Mouse (Mus musculus): ENCODE measurements around the gene Tubgcp6. TPM values are rescaled to one million over a fixed set of nuclear protein-coding genes. Genes with fewer than 3 reads are reported as not detected.
A peak's percentile ranks its signal among the peaks of the same experiment; 100 is the strongest.

The Tubgcp6 gene
- polyA plus RNA-seq, 1 experiment from 2014 or later: 9.3 TPM

DNA sequence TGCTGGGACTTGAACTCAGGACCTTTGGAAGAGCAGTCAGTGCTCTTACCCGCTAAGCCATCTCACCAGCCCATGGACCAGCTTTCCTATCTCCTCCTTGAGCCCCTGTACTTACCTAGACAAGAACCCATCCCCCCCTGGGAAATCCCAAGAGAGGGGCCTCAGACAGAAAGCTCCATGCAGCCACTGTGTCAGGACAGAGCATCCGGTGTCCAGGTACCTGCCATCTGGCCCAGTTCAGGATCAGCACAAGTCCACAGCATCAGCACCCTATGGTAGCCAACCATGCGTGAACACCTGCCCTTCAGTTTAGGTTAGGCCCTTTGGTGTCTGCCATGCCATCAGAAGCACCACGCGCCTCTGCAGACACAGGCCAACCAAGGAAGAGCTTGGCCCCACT is 58.0 kb downstream of the Tubgcp6 start:
- ATAC-seq: no peak
- WGBS: 90% methylated on average over 5 of the region's 5 CpGs
- peaks cover 37% of the 10 kb centered on the region for H3K27me3 ChIP-seq (replicated peaks; ENCODE audit: control insufficient read depth, insufficient read depth, low read length)
- H3K4me3 ChIP-seq (ENCODE audit: low read length): no peak overlapping the region
- H3K9ac ChIP-seq (ENCODE audit: low read depth, low read length): no peak overlapping the region
- H3K4me1 ChIP-seq (ENCODE audit: control insufficient read depth, insufficient read depth, low read length): peaks cover 14% of the 10 kb centered on the region; the same call in 1 of the 2 replicates
- H3K4me2 ChIP-seq (ENCODE audit: low read depth, low read length): no peak overlapping the region
- no peaks in the 10 kb centered on the region for H3K36me3 ChIP-seq (ENCODE audit: control insufficient read depth, insufficient read depth, low read length)
- H3K27ac ChIP-seq (ENCODE audit: low read length): no peak overlapping the region
- H3K9me3 ChIP-seq (ENCODE audit: control insufficient read depth, low read length): no peaks in the 10 kb centered on the region

DNA sequence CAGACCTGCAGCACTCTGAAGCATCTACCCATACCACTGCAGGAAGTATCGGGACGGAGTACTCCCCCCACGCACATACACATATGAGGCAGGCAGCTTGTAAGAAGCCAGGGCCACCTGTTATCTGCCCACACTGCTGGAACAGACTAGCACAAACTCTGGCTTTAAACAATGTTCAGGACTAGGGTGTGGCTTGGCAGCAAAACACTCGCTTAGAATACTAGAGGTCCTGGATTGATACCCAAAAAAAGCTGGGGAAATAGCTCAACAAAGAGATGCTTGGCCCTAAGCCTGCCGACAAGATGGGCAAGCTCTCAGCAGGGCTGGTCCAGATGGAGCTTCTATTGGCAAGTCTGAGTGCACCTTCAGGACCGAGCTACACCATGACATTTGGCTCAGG is 59.4 kb downstream of the Tubgcp6 start:
- H3K4me2 ChIP-seq (ENCODE audit: low read depth, low read length): no peak overlapping the region
- no peak for ATAC-seq
- no peaks in the 10 kb centered on the region for H3K9me3 ChIP-seq (ENCODE audit: control insufficient read depth, low read length)
- WGBS: 68% methylated on average over 6 of the region's 6 CpGs
- peaks cover 44% of the 10 kb centered on the region for H3K27me3 ChIP-seq (replicated peaks; ENCODE audit: control insufficient read depth, insufficient read depth, low read length)
- no peak overlapping the region for H3K4me3 ChIP-seq (ENCODE audit: low read length)
- no peak overlapping the region for H3K9ac ChIP-seq (ENCODE audit: low read depth, low read length)
- H3K27ac ChIP-seq (ENCODE audit: low read length): no peak overlapping the region
- H3K36me3 ChIP-seq (ENCODE audit: control insufficient read depth, insufficient read depth, low read length): no peaks in the 10 kb centered on the region
- H3K4me1 ChIP-seq (ENCODE audit: control insufficient read depth, insufficient read depth, low read length): peaks cover 14% of the 10 kb centered on the region; the same call in 1 of the 2 replicates

DNA sequence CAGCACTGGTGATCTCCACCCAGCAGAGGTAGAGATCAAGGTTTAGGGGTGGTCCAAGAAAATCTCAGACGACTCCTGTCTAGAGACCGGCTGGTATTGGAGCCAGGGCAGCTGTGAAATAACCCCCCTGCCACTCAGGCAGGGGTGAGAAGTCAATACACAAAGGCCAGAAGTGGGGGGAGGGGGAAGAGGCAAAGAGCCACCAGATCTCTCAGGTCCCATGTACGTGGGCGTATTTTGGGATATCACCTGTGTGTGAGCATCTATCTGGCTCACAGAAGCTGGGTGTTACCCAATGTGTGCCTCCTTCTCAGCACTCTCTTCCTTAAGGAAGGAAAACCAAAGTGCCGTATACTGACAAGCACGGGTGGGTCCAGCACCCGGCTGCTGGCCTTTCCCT is 59.9 kb downstream of the Tubgcp6 start:
- 75% methylated on average over 7 of the region's 7 CpGs for WGBS
- peaks cover 46% of the 10 kb centered on the region for H3K27me3 ChIP-seq (replicated peaks; ENCODE audit: control insufficient read depth, insufficient read depth, low read length)
- no peak overlapping the region for H3K9ac ChIP-seq (ENCODE audit: low read depth, low read length)
- ATAC-seq: no peak
- no peaks in the 10 kb centered on the region for H3K9me3 ChIP-seq (ENCODE audit: control insufficient read depth, low read length)
- H3K4me1 ChIP-seq (ENCODE audit: control insufficient read depth, insufficient read depth, low read length): peaks cover 10% of the 10 kb centered on the region; the same call in 1 of the 2 replicates
- no peak overlapping the region for H3K4me2 ChIP-seq (ENCODE audit: low read depth, low read length)
- H3K4me3 ChIP-seq (ENCODE audit: low read length): no peak overlapping the region
- no peaks in the 10 kb centered on the region for H3K36me3 ChIP-seq (ENCODE audit: control insufficient read depth, insufficient read depth, low read length)
- no peak overlapping the region for H3K27ac ChIP-seq (ENCODE audit: low read length)

DNA sequence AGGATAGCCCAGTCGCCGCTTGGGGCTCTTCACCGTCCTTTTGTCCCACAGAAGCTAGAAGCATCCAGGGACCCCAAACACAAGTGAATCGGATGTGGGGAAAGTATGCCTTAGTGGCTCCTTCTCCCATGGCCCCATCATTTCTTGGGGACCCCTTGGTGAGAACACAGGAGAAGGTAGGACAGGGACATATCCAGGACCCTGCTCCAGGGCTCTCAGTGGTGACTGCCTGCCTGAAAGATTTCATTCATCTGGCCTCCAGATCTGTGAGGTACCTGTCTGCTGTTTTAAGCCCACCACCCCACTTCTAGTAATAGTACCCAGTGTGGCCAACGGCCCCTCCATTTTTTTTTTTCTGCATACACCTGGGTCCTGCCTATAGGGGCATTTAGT is 60.4 kb downstream of the Tubgcp6 start:
- Histone ChIP-seq H3K4me3 (ENCODE audit: low read length) (no peak overlapping the region), H3K4me2 (ENCODE audit: low read depth, low read length) (no peak overlapping the region), H3K4me1 (ENCODE audit: control insufficient read depth, insufficient read depth, low read length) (peaks cover 7% of the 10 kb centered on the region; the same call in 1 of the 2 replicates), H3K9me3 (ENCODE audit: control insufficient read depth, low read length) (no peaks in the 10 kb centered on the region), H3K9ac (ENCODE audit: low read depth, low read length) (no peak overlapping the region), H3K27ac (ENCODE audit: low read length) (no peak overlapping the region), H3K27me3 (replicated peaks; ENCODE audit: control insufficient read depth, insufficient read depth, low read length) (peaks cover 46% of the 10 kb centered on the region), H3K36me3 (ENCODE audit: control insufficient read depth, insufficient read depth, low read length) (no peaks in the 10 kb centered on the region)
- 86% methylated on average over 5 of the region's 5 CpGs for WGBS
- no peak for ATAC-seq

DNA sequence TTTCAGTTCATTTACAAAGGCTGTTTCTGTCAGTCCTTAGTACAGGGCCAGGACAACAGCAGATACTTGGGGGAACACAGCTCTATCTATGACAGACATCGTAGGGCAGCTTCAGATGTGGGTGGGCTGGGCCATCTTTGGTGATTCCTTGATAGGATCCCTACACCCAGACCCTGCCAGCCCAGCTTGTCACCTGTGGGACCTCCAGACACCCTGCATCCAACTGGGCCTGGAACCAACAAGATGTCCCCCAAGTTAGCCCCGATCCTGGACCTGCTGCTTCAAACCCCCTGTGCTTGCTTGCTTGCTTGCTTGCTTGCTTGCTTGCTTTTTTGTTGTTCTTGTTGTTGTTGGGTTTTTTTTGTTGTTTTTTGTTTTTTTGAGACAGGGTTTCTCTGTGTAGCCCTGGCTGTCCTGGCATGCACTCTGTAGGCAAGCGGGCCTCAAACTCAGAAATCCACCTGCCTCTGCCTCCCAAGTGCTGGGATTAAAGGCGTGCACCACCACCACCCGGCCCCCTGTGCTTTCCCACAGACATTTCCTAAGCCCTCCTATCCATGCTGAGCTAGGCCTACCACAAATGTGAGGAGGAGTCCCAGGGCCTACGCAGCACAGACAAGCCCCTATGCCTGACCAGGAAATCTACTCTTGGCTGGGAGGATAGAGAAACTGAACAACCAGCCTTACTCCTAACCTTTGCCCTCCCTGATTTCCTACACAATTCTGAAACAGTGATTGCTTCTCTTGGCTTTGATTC is 61.0 kb downstream of the Tubgcp6 start:
- Histone ChIP-seq H3K9ac (ENCODE audit: low read depth, low read length) (no peak overlapping the region), H3K4me3 (ENCODE audit: low read length) (no peak overlapping the region), H3K4me1 (ENCODE audit: control insufficient read depth, insufficient read depth, low read length) (peaks cover 4% of the 10 kb centered on the region; the same call in 1 of the 2 replicates), H3K27me3 (replicated peaks; ENCODE audit: control insufficient read depth, insufficient read depth, low read length) (peaks cover 43% of the 10 kb centered on the region), H3K36me3 (ENCODE audit: control insufficient read depth, insufficient read depth, low read length) (no peaks in the 10 kb centered on the region), H3K9me3 (ENCODE audit: control insufficient read depth, low read length) (no peaks in the 10 kb centered on the region), H3K27ac (ENCODE audit: low read length) (no peak overlapping the region), H3K4me2 (ENCODE audit: low read depth, low read length) (no peak overlapping the region)
- 87% methylated on average over 6 of the region's 6 CpGs for WGBS
- ATAC-seq: no peak

DNA sequence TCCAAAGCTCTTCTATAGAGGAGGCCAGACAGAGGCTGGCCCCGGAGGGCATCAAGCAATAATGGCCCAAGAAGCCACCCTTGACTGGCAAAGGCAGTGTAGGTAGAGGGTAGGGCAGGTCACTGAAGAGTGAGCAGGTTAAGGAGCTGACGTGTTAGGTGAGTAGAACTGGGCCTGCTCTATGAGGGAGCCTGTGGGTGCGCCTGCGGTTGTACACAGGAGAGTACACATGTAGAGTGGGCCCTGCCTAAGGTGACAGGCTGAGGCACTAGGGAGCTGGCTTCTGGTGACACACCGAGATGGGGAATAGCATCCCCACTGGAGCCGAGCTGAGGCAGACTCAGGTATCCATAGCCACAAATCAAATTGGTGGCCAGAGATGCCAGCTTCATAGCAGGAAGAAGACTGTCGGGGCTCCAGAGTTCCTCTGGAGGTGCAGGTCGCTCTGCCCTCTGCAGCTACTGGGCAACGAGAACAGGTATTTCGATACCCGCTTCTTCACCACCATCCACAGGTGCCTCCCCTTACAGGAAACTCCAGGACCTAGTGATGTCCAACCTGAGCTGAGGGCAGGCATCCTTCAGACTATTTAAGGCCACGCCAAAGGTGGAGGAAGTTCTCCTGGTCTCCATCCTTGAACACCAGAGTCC is 62.0 kb downstream of the Tubgcp6 start:
- no peaks in the 10 kb centered on the region for H3K9me3 ChIP-seq (ENCODE audit: control insufficient read depth, low read length)
- peaks cover 38% of the 10 kb centered on the region for H3K27me3 ChIP-seq (replicated peaks; ENCODE audit: control insufficient read depth, insufficient read depth, low read length)
- H3K9ac ChIP-seq (ENCODE audit: low read depth, low read length): no peak overlapping the region
- no peak overlapping the region for H3K27ac ChIP-seq (ENCODE audit: low read length)
- peaks cover 4% of the 10 kb centered on the region; the same call in 1 of the 2 replicates for H3K4me1 ChIP-seq (ENCODE audit: control insufficient read depth, insufficient read depth, low read length)
- 0 out of 2 replicates have a peak, but pooled peaks have one; percentile 6 for ATAC-seq
- no peaks in the 10 kb centered on the region for H3K36me3 ChIP-seq (ENCODE audit: control insufficient read depth, insufficient read depth, low read length)
- no peak overlapping the region for H3K4me2 ChIP-seq (ENCODE audit: low read depth, low read length)
- no peak overlapping the region for H3K4me3 ChIP-seq (ENCODE audit: low read length)
- WGBS: 88% methylated on average over 12 of the region's 12 CpGs

DNA sequence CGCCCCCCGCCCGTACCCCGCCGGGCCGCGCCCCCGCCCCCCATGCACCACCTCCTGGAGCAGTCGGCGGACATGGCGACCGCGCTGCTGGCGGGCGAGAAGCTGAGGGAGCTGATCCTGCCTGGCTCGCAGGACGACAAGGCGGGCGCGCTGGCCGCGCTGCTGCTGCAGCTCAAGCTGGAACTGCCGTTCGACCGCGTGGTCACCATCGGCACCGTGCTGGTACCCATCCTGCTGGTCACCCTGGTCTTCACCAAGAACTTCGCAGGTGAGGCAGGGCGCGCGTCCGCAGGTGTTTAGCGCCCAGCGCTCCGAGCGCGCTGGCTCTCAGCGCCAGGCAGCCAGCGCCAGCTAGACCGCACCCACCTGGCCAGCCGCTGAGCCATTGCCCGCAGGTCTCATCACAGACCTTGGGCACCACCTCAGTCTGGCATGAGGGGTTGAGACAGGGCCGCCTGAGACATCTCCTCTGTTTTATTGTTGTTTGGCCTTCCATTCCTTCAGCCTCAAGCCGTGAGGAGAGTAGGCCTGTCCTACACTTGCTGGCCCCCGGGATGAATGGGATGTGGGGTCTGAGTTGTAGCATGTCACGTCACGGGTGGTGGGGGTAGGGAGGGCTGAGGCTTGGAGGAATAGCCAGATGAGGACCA is 62.8 kb downstream of the Tubgcp6 start:
- WGBS: 2% methylated on average over 47 of the region's 48 CpGs
- peaks cover 4% of the 10 kb centered on the region; the same call in 1 of the 2 replicates for H3K4me1 ChIP-seq (ENCODE audit: control insufficient read depth, insufficient read depth, low read length)
- no peak overlapping the region for H3K27ac ChIP-seq (ENCODE audit: low read length)
- H3K36me3 ChIP-seq (ENCODE audit: control insufficient read depth, insufficient read depth, low read length): no peaks in the 10 kb centered on the region
- no peaks in the 10 kb centered on the region for H3K9me3 ChIP-seq (ENCODE audit: control insufficient read depth, low read length)
- H3K4me3 ChIP-seq (ENCODE audit: low read length): peak overlapping the region; percentile 60
- H3K4me2 ChIP-seq (ENCODE audit: low read depth, low read length): peak overlapping the region; percentile 99
- ATAC-seq: peak; percentile 50; the same call in 1 of the 2 replicates
- H3K9ac ChIP-seq (ENCODE audit: low read depth, low read length): peak overlapping the region; percentile 62
- H3K27me3 ChIP-seq (replicated peaks; ENCODE audit: control insufficient read depth, insufficient read depth, low read length): peaks cover 38% of the 10 kb centered on the region

DNA sequence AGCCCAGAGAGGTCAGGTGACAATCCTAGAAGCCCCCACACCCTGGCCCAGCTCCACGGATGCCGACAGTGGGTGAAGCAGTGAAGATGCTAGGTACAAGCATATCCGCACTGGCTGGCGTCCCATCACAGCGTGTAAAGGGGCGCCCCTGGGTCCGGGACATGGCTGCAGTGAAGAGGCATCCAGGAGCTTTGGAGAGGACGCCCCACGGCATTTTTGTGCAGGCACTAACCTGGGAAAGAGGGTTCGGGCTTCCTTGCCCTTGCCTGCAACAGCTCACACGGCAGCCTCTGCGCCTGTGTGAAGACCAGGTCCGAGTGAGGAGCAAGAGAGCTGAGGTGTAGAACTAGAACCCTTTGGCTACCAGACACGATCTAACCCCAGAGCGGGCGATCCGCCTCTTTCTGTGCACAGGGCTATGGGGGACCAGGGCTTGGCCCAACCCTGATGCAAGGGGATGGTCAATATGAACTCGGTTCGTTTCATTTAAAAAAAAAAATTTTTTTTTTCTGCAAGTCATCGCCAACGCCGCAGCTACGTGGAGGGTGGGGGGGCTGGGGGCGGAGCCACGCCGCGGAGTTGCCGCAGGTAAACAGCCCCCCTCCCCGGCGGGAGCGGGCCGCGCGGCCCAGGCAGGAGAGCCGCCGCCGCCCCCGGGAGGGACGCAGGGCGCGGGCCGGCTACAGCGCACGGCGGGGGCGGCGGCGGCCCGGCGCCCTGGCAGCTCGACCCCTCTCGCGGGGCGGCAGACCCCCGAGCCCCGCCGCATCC is 63.6 kb downstream of the Tubgcp6 start, which contains the start of gene Panx2:
Gene Panx2 (plus strand): TSS at position 574 of the 771 bp plus-strand sequence.
- H3K27me3 ChIP-seq (replicated peaks; ENCODE audit: control insufficient read depth, insufficient read depth, low read length): peaks cover 38% of the 10 kb centered on the region
- no peak within 1 kb of the TSS for H3K27ac ChIP-seq (ENCODE audit: low read length)
- ATAC-seq: no peak
- peak within 1 kb of the TSS; percentile 99 for H3K4me2 ChIP-seq (ENCODE audit: low read depth, low read length)
- no peaks in the 10 kb centered on the region for H3K9me3 ChIP-seq (ENCODE audit: control insufficient read depth, low read length)
- peak within 1 kb of the TSS; percentile 62 for H3K9ac ChIP-seq (ENCODE audit: low read depth, low read length)
- H3K4me3 ChIP-seq (ENCODE audit: low read length): peak within 1 kb of the TSS; percentile 60
- peaks cover 4% of the 10 kb centered on the region; the same call in 1 of the 2 replicates for H3K4me1 ChIP-seq (ENCODE audit: control insufficient read depth, insufficient read depth, low read length)
- WGBS: 2% methylated on average over 29 of the region's 57 CpGs
- no peaks in the 10 kb centered on the region for H3K36me3 ChIP-seq (ENCODE audit: control insufficient read depth, insufficient read depth, low read length)

Measured in intestine, embryonic 16.5 days (tissue).